In the genomic region with DNA sequence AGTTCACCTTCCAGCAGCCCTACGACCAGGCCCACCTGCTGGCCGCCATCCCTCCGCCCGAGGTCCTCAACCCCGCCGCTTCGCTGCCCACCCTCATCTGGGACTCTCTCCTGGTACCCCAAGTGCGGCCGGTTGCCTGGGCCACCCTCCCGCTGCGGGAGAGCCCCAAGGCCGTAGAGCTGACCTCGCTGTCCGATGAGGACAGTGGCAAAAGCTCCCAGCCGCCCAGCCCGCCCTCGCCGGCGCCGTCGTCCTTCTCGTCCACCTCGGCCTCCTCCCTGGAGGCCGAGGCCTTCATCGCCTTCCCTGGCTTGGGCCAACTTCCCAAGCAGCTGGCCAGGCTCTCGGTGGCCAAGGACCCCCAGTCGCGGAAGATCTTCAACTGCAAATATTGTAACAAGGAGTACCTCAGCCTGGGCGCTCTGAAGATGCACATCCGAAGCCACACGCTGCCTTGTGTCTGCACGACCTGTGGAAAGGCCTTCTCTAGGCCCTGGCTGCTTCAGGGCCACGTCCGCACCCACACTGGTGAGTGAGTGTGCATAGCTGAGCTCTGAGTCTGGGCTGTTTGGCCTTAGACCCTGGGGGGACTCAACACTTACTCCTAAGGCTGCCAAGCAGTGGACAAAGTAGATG, we compare ENCODE assay signal across 8 mouse cellular contexts. TPM values are rescaled to one million over a fixed set of nuclear protein-coding genes. Genes with fewer than 3 reads are reported as not detected.
DNase-seq lines count a peak whose midpoint lies in the region; ATAC-seq and TF ChIP-seq lines count a peak whose summit lies in the region.

No protein-coding gene starts in this region.

- peaks cover 31% of the 10 kb centered on the region for H3K27me3 ChIP-seq in kidney, embryonic 15.5 days
- H3K27me3 ChIP-seq in heart, embryonic 11.5 days (ENCODE audit: control insufficient read depth, insufficient read depth, low read length) = peaks cover 21% of the 10 kb centered on the region
- H3K27me3 ChIP-seq in liver, embryonic 12.5 days (replicated peaks) = peaks cover 71% of the 10 kb centered on the region
- no peaks in the 10 kb centered on the region for H3K27me3 ChIP-seq in stomach, postnatal 0 days (ENCODE audit: control insufficient read depth, insufficient read depth, low read length)

- TF ChIP-seq CTCF in stomach, postnatal 0 days (IDR thresholded peaks at IDR 0.05; ENCODE audit: low read depth) = no peak

- peak overlapping the region; percentile 73 for H3K27ac ChIP-seq in kidney, embryonic 15.5 days
- peak overlapping the region; percentile 41; the same call in 1 of the 2 replicates for H3K27ac ChIP-seq in heart, embryonic 11.5 days (ENCODE audit: low read depth, low read length)
- H3K27ac ChIP-seq in liver, embryonic 12.5 days = no peak overlapping the region; the same call in 1 of the 2 replicates
- H3K27ac ChIP-seq in stomach, postnatal 0 days (replicated peaks) = peak overlapping the region; percentile 49

- no peak for ATAC-seq in kidney, embryonic 15.5 days (replicated peaks; ENCODE audit: low FRiP score)
- ATAC-seq in heart, embryonic 11.5 days (replicated peaks; ENCODE audit: insufficient number of reproducible peaks, low FRiP score, low TSS enrichment) = no peak
- no peak for ATAC-seq in liver, embryonic 12.5 days
- ATAC-seq in stomach, postnatal 0 days (ENCODE audit: low FRiP score, low TSS enrichment) = no peak

- H3K4me3 ChIP-seq in kidney, embryonic 15.5 days (replicated peaks) = peak overlapping the region; percentile 54
- peak overlapping the region; percentile 56 for H3K4me3 ChIP-seq in heart, embryonic 11.5 days (ENCODE audit: low read depth, low read length)
- peak overlapping the region; percentile 55 for H3K4me3 ChIP-seq in liver, embryonic 12.5 days
- peak overlapping the region; percentile 51 for H3K4me3 ChIP-seq in stomach, postnatal 0 days (ENCODE audit: low read depth, low read length)

- H3K9me3 ChIP-seq in kidney, embryonic 15.5 days (replicated peaks) = no peaks in the 10 kb centered on the region
- no peaks in the 10 kb centered on the region for H3K9me3 ChIP-seq in heart, embryonic 11.5 days (replicated peaks; ENCODE audit: control insufficient read depth, low read length)
- no peaks in the 10 kb centered on the region for H3K9me3 ChIP-seq in liver, embryonic 12.5 days (replicated peaks)
- H3K9me3 ChIP-seq in stomach, postnatal 0 days (ENCODE audit: control insufficient read depth, low read length) = no peaks in the 10 kb centered on the region

- peaks cover 10% of the 10 kb centered on the region; the same call in 1 of the 2 replicates for H3K36me3 ChIP-seq in kidney, embryonic 15.5 days
- no peaks in the 10 kb centered on the region for H3K36me3 ChIP-seq in heart, embryonic 11.5 days (ENCODE audit: control insufficient read depth, insufficient read depth, low read length)
- H3K36me3 ChIP-seq in liver, embryonic 12.5 days = peaks cover 4% of the 10 kb centered on the region; the same call in 1 of the 2 replicates
- no peaks in the 10 kb centered on the region for H3K36me3 ChIP-seq in stomach, postnatal 0 days (ENCODE audit: control insufficient read depth, insufficient read depth, low read length)

- WGBS in kidney, embryonic 15.5 days = 18% methylated on average over 34 of the region's 34 CpGs
- WGBS in heart, embryonic 11.5 days (ENCODE audit: insufficient replicate concordance) = 15% methylated on average over 33 of the region's 34 CpGs
- 33% methylated on average over 34 of the region's 34 CpGs for WGBS in liver, embryonic 12.5 days (ENCODE audit: insufficient replicate concordance)
- 37% methylated on average over 28 of the region's 34 CpGs for WGBS in stomach, postnatal 0 days

- DNase-seq in kidney, postnatal 36 days = no peak
- DNase-seq in adrenal gland, adult (ENCODE audit: inconsistent age in 2 of 2, low spot score in 1 of 2) = peak; percentile 75 to 91
- DNase-seq in stomach, postnatal 0 days (ENCODE audit: low spot score) = no peak
- DNase-seq in layer of hippocampus, adult 9-10 months (ENCODE audit: low spot score) = no peak
- no peak for DNase-seq in natural killer cell, adult 2 months (ENCODE audit: low spot score in 2 of 2)

- peak overlapping the region; percentile 82 for H3K4me2 ChIP-seq in kidney, embryonic 15.5 days
- H3K4me2 ChIP-seq in heart, embryonic 11.5 days = peak overlapping the region; percentile 81
- peak overlapping the region; percentile 70 for H3K4me2 ChIP-seq in liver, embryonic 12.5 days
- peak overlapping the region; percentile 73 for H3K4me2 ChIP-seq in stomach, postnatal 0 days (replicated peaks; ENCODE audit: low read depth)

- peak overlapping the region; percentile 52 for H3K9ac ChIP-seq in kidney, embryonic 15.5 days
- H3K9ac ChIP-seq in heart, embryonic 11.5 days (ENCODE audit: low read depth, low read length) = peak overlapping the region; percentile 69
- peak overlapping the region; percentile 56 for H3K9ac ChIP-seq in liver, embryonic 12.5 days
- H3K9ac ChIP-seq in stomach, postnatal 0 days (ENCODE audit: low read length) = peak overlapping the region; percentile 59

- no peak for TF ChIP-seq EP300 in stomach, postnatal 0 days (optimal IDR thresholded peaks at IDR 0.05)

- H3K4me1 ChIP-seq in kidney, embryonic 15.5 days = peaks cover 64% of the 10 kb centered on the region
- peaks cover 48% of the 10 kb centered on the region for H3K4me1 ChIP-seq in heart, embryonic 11.5 days (ENCODE audit: control insufficient read depth, insufficient read depth, low read length)
- H3K4me1 ChIP-seq in liver, embryonic 12.5 days = peaks cover 53% of the 10 kb centered on the region
- peaks cover 5% of the 10 kb centered on the region for H3K4me1 ChIP-seq in stomach, postnatal 0 days (replicated peaks; ENCODE audit: control insufficient read depth, insufficient read depth)

RNA-seq across cellular contexts. Expression of gene Snai1, which starts 0.8 kb away (rescaled TPM):
- polyA plus RNA-seq in kidney, embryonic 15.5 days (2015; fragmentation: Nextera tagmentation; extraction: Ambion mirVana) = 34.3 and 37.7 TPM in 2 replicates
- 21.1 and 23.1 TPM in 2 replicates for polyA plus RNA-seq in heart, embryonic 11.5 days (2014; fragmentation: Nextera tagmentation; extraction: Ambion mirVana)
- polyA plus RNA-seq in liver, embryonic 12.5 days (2016; fragmentation: Nextera tagmentation; extraction: Ambion mirVana) = 4.9 and 5.0 TPM in 2 replicates
- 6.9 and 8.3 TPM in 2 replicates for polyA plus RNA-seq in stomach, postnatal 0 days (2015; fragmentation: Nextera tagmentation; extraction: Ambion mirVana)

RNA-seq across cellular contexts. Expression of gene Spata2, which starts 46.1 kb away (rescaled TPM):
- 17.8 and 17.9 TPM in 2 replicates for polyA plus RNA-seq in kidney, embryonic 15.5 days (2015; fragmentation: Nextera tagmentation; extraction: Ambion mirVana)
- 12.3 and 13.8 TPM in 2 replicates for polyA plus RNA-seq in heart, embryonic 11.5 days (2014; fragmentation: Nextera tagmentation; extraction: Ambion mirVana)
- polyA plus RNA-seq in liver, embryonic 12.5 days (2016; fragmentation: Nextera tagmentation; extraction: Ambion mirVana) = 11.0 TPM in 2 replicates
- polyA plus RNA-seq in stomach, postnatal 0 days (2015; fragmentation: Nextera tagmentation; extraction: Ambion mirVana) = 9.4 and 11.3 TPM in 2 replicates

RNA-seq across cellular contexts. Expression of gene Rnf114, which starts 46.3 kb away (rescaled TPM):
- polyA plus RNA-seq in kidney, embryonic 15.5 days (2015; fragmentation: Nextera tagmentation; extraction: Ambion mirVana) = 89.9 and 91.9 TPM in 2 replicates
- polyA plus RNA-seq in heart, embryonic 11.5 days (2014; fragmentation: Nextera tagmentation; extraction: Ambion mirVana) = 58.9 and 68.6 TPM in 2 replicates
- polyA plus RNA-seq in liver, embryonic 12.5 days (2016; fragmentation: Nextera tagmentation; extraction: Ambion mirVana) = 37.6 and 37.9 TPM in 2 replicates
- polyA plus RNA-seq in stomach, postnatal 0 days (2015; fragmentation: Nextera tagmentation; extraction: Ambion mirVana) = 44.6 and 47.6 TPM in 2 replicates

Comparison
In these comparisons a context has a peak if more than half of its experiments do, and no peak if none do; other contexts are left out.
1. DNase-seq: peak in adrenal gland, adult (2 of 2); none in kidney, postnatal 36 days (0 of 2), stomach, postnatal 0 days (single experiment), layer of hippocampus, adult 9-10 months (single experiment) and natural killer cell, adult 2 months (0 of 2).
2. Peak in every context shown above with its lines, with median percentiles within 50 percentile points of each other: H3K4me2 ChIP-seq, H3K4me3 ChIP-seq and H3K9ac ChIP-seq.